27 mouse cellular contexts compared by ENCODE assay signal in genomic region chr10:104220303-104221021, GRCm38 (mm10). TPM values are rescaled to one million over a fixed set of nuclear protein-coding genes. Genes with fewer than 3 reads are reported as not detected.
"Had no signal": no experiment of that assay in that cellular context is flagged by ENCODE, and none has a peak within 500 bp of the region (broad histone marks: within the 10 kb centered on the region; RNA-seq: fewer than 3 reads in every experiment).

No protein-coding gene starts in this region.

- H3K4me2 ChIP-seq: limb, embryonic 13.5 days; liver, embryonic 13.5 days; midbrain, embryonic 11.5 days; neural tube, embryonic 12.5 days; neural tube, embryonic 15.5 days had no signal

- H3K36me3 ChIP-seq: limb, embryonic 13.5 days; liver, embryonic 13.5 days; neural tube, embryonic 12.5 days; neural tube, embryonic 15.5 days had no signal

- ATAC-seq: lung, postnatal 0 days had no signal

- H3K4me1 ChIP-seq: limb, embryonic 13.5 days; liver, embryonic 13.5 days; megakaryocyte, embryonic 14.5 days; neural tube, embryonic 12.5 days; neural tube, embryonic 15.5 days had no signal

- H3K27me3 ChIP-seq: limb, embryonic 13.5 days; liver, embryonic 13.5 days; megakaryocyte, embryonic 14.5 days; neural tube, embryonic 12.5 days; neural tube, embryonic 15.5 days had no signal

- H3K9ac ChIP-seq: limb, embryonic 13.5 days; liver, embryonic 13.5 days; neural tube, embryonic 12.5 days; neural tube, embryonic 15.5 days had no signal

- H3K9me3 ChIP-seq: liver, embryonic 13.5 days; megakaryocyte, embryonic 14.5 days; neural tube, embryonic 12.5 days had no signal

- H3K4me3 ChIP-seq: limb, embryonic 13.5 days; liver, embryonic 13.5 days; megakaryocyte, embryonic 14.5 days; neural tube, embryonic 12.5 days; neural tube, embryonic 15.5 days had no signal

- DNase-seq: kidney, adult 9 months; kidney, postnatal 14 days; kidney, postnatal 4 days; left cerebral cortex, postnatal 4 days; liver, embryonic 13.5 days; lung, adult 2 months; midbrain, embryonic 14.5 days; right cerebral cortex, postnatal 14 days; right cerebral cortex, postnatal 4 days; thymus, adult 2 months; thymus, postnatal 14 days; thymus, postnatal 4 days had no signal

- H3K27ac ChIP-seq: limb, embryonic 13.5 days; liver, embryonic 13.5 days; neural tube, embryonic 12.5 days; neural tube, embryonic 15.5 days; stomach, postnatal 0 days had no signal

RNA-seq across cellular contexts. Expression of gene Gm4340, which starts 26.6 kb away (rescaled TPM):
- total RNA-seq: layer of hippocampus, adult 18-20 months; layer of hippocampus, postnatal 14 days; left cerebral cortex, adult 8-10 months; left cerebral cortex, postnatal 14 days; left cerebral cortex, postnatal 4 days; liver, adult 2 months had no signal
- polyA plus RNA-seq: kidney, embryonic 16.5 days; limb, embryonic 13.5 days; liver, adult 2 months; liver, embryonic 13.5 days; liver, embryonic 16.5 days; lung, adult 2 months; lung, postnatal 0 days; midbrain, embryonic 11.5 days; midbrain, embryonic 14.5 days; neural tube, embryonic 12.5 days; neural tube, embryonic 15.5 days; stomach, embryonic 14.5 days; stomach, postnatal 0 days; thymus, adult 2 months had no signal

RNA-seq across cellular contexts. Expression of gene Gm20765, which starts 35.1 kb away (rescaled TPM):
- total RNA-seq: layer of hippocampus, adult 18-20 months; layer of hippocampus, postnatal 14 days; left cerebral cortex, adult 8-10 months; left cerebral cortex, postnatal 14 days; left cerebral cortex, postnatal 4 days; liver, adult 2 months had no signal
- polyA plus RNA-seq: kidney, embryonic 16.5 days; limb, embryonic 13.5 days; liver, adult 2 months; liver, embryonic 13.5 days; liver, embryonic 16.5 days; lung, adult 2 months; lung, postnatal 0 days; midbrain, embryonic 11.5 days; midbrain, embryonic 14.5 days; neural tube, embryonic 12.5 days; neural tube, embryonic 15.5 days; stomach, embryonic 14.5 days; stomach, postnatal 0 days; thymus, adult 2 months had no signal

RNA-seq across cellular contexts. Expression of gene Gm21312, which starts 43.6 kb away (rescaled TPM):
- total RNA-seq: layer of hippocampus, adult 18-20 months; layer of hippocampus, postnatal 14 days; left cerebral cortex, adult 8-10 months; left cerebral cortex, postnatal 14 days; left cerebral cortex, postnatal 4 days; liver, adult 2 months had no signal
- polyA plus RNA-seq: kidney, embryonic 16.5 days; limb, embryonic 13.5 days; liver, adult 2 months; liver, embryonic 13.5 days; liver, embryonic 16.5 days; lung, adult 2 months; lung, postnatal 0 days; midbrain, embryonic 11.5 days; midbrain, embryonic 14.5 days; neural tube, embryonic 12.5 days; neural tube, embryonic 15.5 days; stomach, embryonic 14.5 days; stomach, postnatal 0 days; thymus, adult 2 months had no signal

RNA-seq across cellular contexts. Expression of gene Gm21304, which starts 52.1 kb away (rescaled TPM):
- total RNA-seq: layer of hippocampus, adult 18-20 months; layer of hippocampus, postnatal 14 days; left cerebral cortex, adult 8-10 months; left cerebral cortex, postnatal 14 days; left cerebral cortex, postnatal 4 days; liver, adult 2 months had no signal
- polyA plus RNA-seq: kidney, embryonic 16.5 days; limb, embryonic 13.5 days; liver, adult 2 months; liver, embryonic 13.5 days; liver, embryonic 16.5 days; lung, adult 2 months; lung, postnatal 0 days; midbrain, embryonic 11.5 days; midbrain, embryonic 14.5 days; neural tube, embryonic 12.5 days; neural tube, embryonic 15.5 days; stomach, embryonic 14.5 days; stomach, postnatal 0 days; thymus, adult 2 months had no signal
